Mouse (Mus musculus): ENCODE results near the gene Neurod1. TPM values are rescaled to one million over a fixed set of nuclear protein-coding genes. Genes with fewer than 3 reads are reported as not detected.
A peak's percentile ranks its signal among the peaks of the same experiment; 100 is the strongest.

Neurod1 gene
- polyA plus RNA-seq, 1 experiment from 2014 or later = 43.4 TPM

GRCm38 (mm10) chr2:79449371-79449770, 7.2 kb downstream of the Neurod1 start:
- no peaks in the 10 kb centered on the region for H3K9me3 ChIP-seq (ENCODE audit: control insufficient read depth, low read length)
- no peak overlapping the region for H3K4me3 ChIP-seq (ENCODE audit: low read depth, low read length)
- no peaks in the 10 kb centered on the region for H3K36me3 ChIP-seq (ENCODE audit: control insufficient read depth, insufficient read depth, low read length)
- no peak overlapping the region for H3K27ac ChIP-seq (ENCODE audit: low read depth, low read length)
- H3K4me2 ChIP-seq = no peak overlapping the region
- no peak overlapping the region for H3K9ac ChIP-seq (ENCODE audit: low read length)
- ATAC-seq (ENCODE audit: low FRiP score) = no peak
- DNase-seq (ENCODE audit: low spot score, missing footprints) = no peak
- H3K4me1 ChIP-seq (ENCODE audit: control insufficient read depth, insufficient read depth, low read length) = peaks cover 2% of the 10 kb centered on the region; the same call in 1 of the 2 replicates
- peaks cover 12% of the 10 kb centered on the region for H3K27me3 ChIP-seq (ENCODE audit: control insufficient read depth, insufficient read depth, low read length)
- 74% methylated on average over 4 of the region's 4 CpGs for WGBS

GRCm38 (mm10) chr2:79447198-79447597, 9.4 kb downstream of the Neurod1 start:
- no peak for ATAC-seq (ENCODE audit: low FRiP score)
- WGBS = 68% methylated on average over 1 of the region's 1 CpGs

GRCm38 (mm10) chr2:79443861-79444620, 12.5 kb downstream of the Neurod1 start:
- Histone ChIP-seq H3K4me1 (ENCODE audit: control insufficient read depth, insufficient read depth, low read length) (no peaks in the 10 kb centered on the region), H3K9ac (ENCODE audit: low read length) (no peak overlapping the region), H3K9me3 (ENCODE audit: control insufficient read depth, low read length) (no peaks in the 10 kb centered on the region), H3K4me3 (ENCODE audit: low read depth, low read length) (no peak overlapping the region), H3K36me3 (ENCODE audit: control insufficient read depth, insufficient read depth, low read length) (no peaks in the 10 kb centered on the region), H3K27me3 (ENCODE audit: control insufficient read depth, insufficient read depth, low read length) (no peaks in the 10 kb centered on the region), H3K4me2 (no peak overlapping the region), H3K27ac (ENCODE audit: low read depth, low read length) (no peak overlapping the region)
- ATAC-seq (ENCODE audit: low FRiP score) (no peak), DNase-seq (ENCODE audit: low spot score, missing footprints) (peak; percentile 51)
- WGBS = 89% methylated on average over 3 of the region's 3 CpGs

More at GRCm38 (mm10) chr2:79447198-79447597, 9.4 kb downstream of the Neurod1 start:
- no peak overlapping the region for H3K4me3 ChIP-seq (ENCODE audit: low read depth, low read length)
- peak; percentile 47 for DNase-seq (ENCODE audit: low spot score, missing footprints)
- H3K36me3 ChIP-seq (ENCODE audit: control insufficient read depth, insufficient read depth, low read length) = no peaks in the 10 kb centered on the region
- peaks cover 3% of the 10 kb centered on the region; the same call in 1 of the 2 replicates for H3K27me3 ChIP-seq (ENCODE audit: control insufficient read depth, insufficient read depth, low read length)
- no peak overlapping the region for H3K4me2 ChIP-seq
- no peak overlapping the region for H3K9ac ChIP-seq (ENCODE audit: low read length)
- no peaks in the 10 kb centered on the region; the same call in 1 of the 2 replicates for H3K4me1 ChIP-seq (ENCODE audit: control insufficient read depth, insufficient read depth, low read length)
- H3K9me3 ChIP-seq (ENCODE audit: control insufficient read depth, low read length) = no peaks in the 10 kb centered on the region
- no peak overlapping the region for H3K27ac ChIP-seq (ENCODE audit: low read depth, low read length)

GRCm38 (mm10) chr2:79443401-79443800, 13.2 kb downstream of the Neurod1 start:
- H3K27ac ChIP-seq (ENCODE audit: low read depth, low read length) = no peak overlapping the region
- no peaks in the 10 kb centered on the region for H3K9me3 ChIP-seq (ENCODE audit: control insufficient read depth, low read length)
- H3K4me2 ChIP-seq = no peak overlapping the region
- 96% methylated on average over 2 of the region's 2 CpGs for WGBS
- no peaks in the 10 kb centered on the region for H3K4me1 ChIP-seq (ENCODE audit: control insufficient read depth, insufficient read depth, low read length)
- H3K27me3 ChIP-seq (ENCODE audit: control insufficient read depth, insufficient read depth, low read length) = no peaks in the 10 kb centered on the region
- H3K36me3 ChIP-seq (ENCODE audit: control insufficient read depth, insufficient read depth, low read length) = no peaks in the 10 kb centered on the region
- H3K9ac ChIP-seq (ENCODE audit: low read length) = no peak overlapping the region
- ATAC-seq (ENCODE audit: low FRiP score) (no peak), DNase-seq (ENCODE audit: low spot score, missing footprints) (peak; percentile 19)
- H3K4me3 ChIP-seq (ENCODE audit: low read depth, low read length) = no peak overlapping the region

GRCm38 (mm10) chr2:79442906-79443305, 13.6 kb downstream of the Neurod1 start:
- H3K9ac ChIP-seq (ENCODE audit: low read length) = no peak overlapping the region
- H3K36me3 ChIP-seq (ENCODE audit: control insufficient read depth, insufficient read depth, low read length) = no peaks in the 10 kb centered on the region
- 84% methylated on average over 6 of the region's 6 CpGs for WGBS
- H3K4me1 ChIP-seq (ENCODE audit: control insufficient read depth, insufficient read depth, low read length) = no peaks in the 10 kb centered on the region
- H3K9me3 ChIP-seq (ENCODE audit: control insufficient read depth, low read length) = no peaks in the 10 kb centered on the region
- no peak overlapping the region for H3K27ac ChIP-seq (ENCODE audit: low read depth, low read length)
- ATAC-seq (ENCODE audit: low FRiP score) = no peak
- DNase-seq (ENCODE audit: low spot score, missing footprints) = peak; percentile 59
- no peak overlapping the region for H3K4me2 ChIP-seq
- no peak overlapping the region for H3K4me3 ChIP-seq (ENCODE audit: low read depth, low read length)
- no peaks in the 10 kb centered on the region for H3K27me3 ChIP-seq (ENCODE audit: control insufficient read depth, insufficient read depth, low read length)

- no peaks in the 10 kb centered on the region for H3K27me3 ChIP-seq (ENCODE audit: control insufficient read depth, insufficient read depth, low read length)
- WGBS = 95% methylated on average over 2 of the region's 2 CpGs
- no peak overlapping the region for H3K27ac ChIP-seq (ENCODE audit: low read depth, low read length)
- no peaks in the 10 kb centered on the region for H3K9me3 ChIP-seq (ENCODE audit: control insufficient read depth, low read length)
- H3K4me2 ChIP-seq = no peak overlapping the region
- H3K4me3 ChIP-seq (ENCODE audit: low read depth, low read length) = no peak overlapping the region
- DNase-seq (ENCODE audit: low spot score, missing footprints) (peak; percentile 19), ATAC-seq (ENCODE audit: low FRiP score) (no peak)
- H3K4me1 ChIP-seq (ENCODE audit: control insufficient read depth, insufficient read depth, low read length) = no peaks in the 10 kb centered on the region
- no peaks in the 10 kb centered on the region for H3K36me3 ChIP-seq (ENCODE audit: control insufficient read depth, insufficient read depth, low read length)
- no peak overlapping the region for H3K9ac ChIP-seq (ENCODE audit: low read length)
These were observed 14.3 kb downstream of the Neurod1 start for GRCm38 (mm10) chr2:79442227-79442626.

- DNase-seq (ENCODE audit: low spot score, missing footprints) (peak; percentile 83), ATAC-seq (ENCODE audit: low FRiP score) (no peak)
- Histone ChIP-seq H3K4me1 (ENCODE audit: control insufficient read depth, insufficient read depth, low read length) (peaks cover 8% of the 10 kb centered on the region), H3K36me3 (ENCODE audit: control insufficient read depth, insufficient read depth, low read length) (no peaks in the 10 kb centered on the region), H3K4me2 (no peak overlapping the region), H3K27ac (ENCODE audit: low read depth, low read length) (no peak overlapping the region), H3K9ac (ENCODE audit: low read length) (no peak overlapping the region), H3K4me3 (ENCODE audit: low read depth, low read length) (no peak overlapping the region), H3K27me3 (ENCODE audit: control insufficient read depth, insufficient read depth, low read length) (peaks cover 4% of the 10 kb centered on the region), H3K9me3 (ENCODE audit: control insufficient read depth, low read length) (0 out of 2 replicates have a peak, but pooled peaks cover 3% of the 10 kb centered on the region)
These were observed 26.5 kb downstream of the Neurod1 start for GRCm38 (mm10) chr2:79430061-79430460.

GRCm38 (mm10) chr2:79429650-79430049, 26.9 kb downstream of the Neurod1 start:
- Histone ChIP-seq H3K9ac (ENCODE audit: low read length) (no peak overlapping the region), H3K4me2 (no peak overlapping the region), H3K36me3 (ENCODE audit: control insufficient read depth, insufficient read depth, low read length) (no peaks in the 10 kb centered on the region), H3K4me3 (ENCODE audit: low read depth, low read length) (no peak overlapping the region), H3K4me1 (ENCODE audit: control insufficient read depth, insufficient read depth, low read length) (peaks cover 8% of the 10 kb centered on the region), H3K9me3 (ENCODE audit: control insufficient read depth, low read length) (0 out of 2 replicates have a peak, but pooled peaks cover 3% of the 10 kb centered on the region), H3K27me3 (ENCODE audit: control insufficient read depth, insufficient read depth, low read length) (peaks cover 4% of the 10 kb centered on the region), H3K27ac (ENCODE audit: low read depth, low read length) (no peak overlapping the region)
- DNase-seq (ENCODE audit: low spot score, missing footprints) = peak; percentile 89
- 3% methylated on average over 6 of the region's 6 CpGs for WGBS
- ATAC-seq (ENCODE audit: low FRiP score) = no peak; the same call in 1 of the 2 replicates

- Histone ChIP-seq H3K36me3 (ENCODE audit: control insufficient read depth, insufficient read depth, low read length) (no peaks in the 10 kb centered on the region), H3K4me3 (ENCODE audit: low read depth, low read length) (peak overlapping the region; percentile 43), H3K9me3 (ENCODE audit: control insufficient read depth, low read length) (0 out of 2 replicates have a peak, but pooled peaks cover 3% of the 10 kb centered on the region), H3K4me2 (peak overlapping the region; percentile 82), H3K4me1 (ENCODE audit: control insufficient read depth, insufficient read depth, low read length) (peaks cover 8% of the 10 kb centered on the region), H3K27me3 (ENCODE audit: control insufficient read depth, insufficient read depth, low read length) (peaks cover 4% of the 10 kb centered on the region), H3K27ac (ENCODE audit: low read depth, low read length) (no peak overlapping the region), H3K9ac (ENCODE audit: low read length) (peak overlapping the region; percentile 63)
- DNase-seq (ENCODE audit: low spot score, missing footprints) (no peak), ATAC-seq (ENCODE audit: low FRiP score) (peak; percentile 57; the same call in 1 of the 2 replicates)
- WGBS = 7% methylated on average over 7 of the region's 7 CpGs
These were observed 27.4 kb downstream of the Neurod1 start for GRCm38 (mm10) chr2:79429108-79429507.
